Mouse (Mus musculus) spleen, adult 2 months (tissue): ENCODE measurements at regions not wholly inside any gene's neighbourhood (a gene's known extent, or its start where the extent isn't known, plus 50 kb on each side); places are given as distances from the start of the nearest gene placed in this dataset.

Experiments
- CTCF ChIP-seq: fragments of 200-500 bp; IDR thresholded peaks from 2 replicates; pipeline ENCODE4 v1.5.1; 2011; ENCODE audit warnings: mild to moderate bottlenecking, inconsistent platforms; ENCODE audit not compliant: insufficient read depth, insufficient read length, insufficient replicate concordance; ENCODE audit errors: extremely low read depth
- POLR2A ChIP-seq: fragments of 200-500 bp; IDR thresholded peaks from 2 replicates; pipeline ENCODE4 v1.6.1; 2011; ENCODE audit warnings: low read depth, low read length, inconsistent platforms

DNA sequence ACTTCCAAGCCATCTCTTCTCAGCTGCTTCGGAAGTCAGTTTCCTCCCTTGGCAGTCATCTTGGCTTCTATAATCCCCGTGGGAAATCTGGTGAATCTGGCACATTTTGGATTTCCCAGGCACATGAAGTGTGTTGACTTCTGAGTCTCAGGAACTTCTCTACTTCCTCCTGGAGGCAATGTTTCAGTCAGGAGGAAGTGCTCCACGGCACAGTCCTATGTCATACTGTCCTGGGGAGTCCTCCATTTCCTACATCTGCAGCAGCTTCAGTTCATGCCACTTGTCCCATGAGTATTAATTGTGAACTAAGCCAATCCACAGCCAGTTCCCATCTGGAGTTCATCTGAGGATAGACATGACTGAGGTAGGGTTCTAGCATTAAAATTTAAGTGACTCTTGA is 78.3 kb upstream of the Pax1 start:
- TF ChIP-seq CTCF: no peak
- TF ChIP-seq POLR2A: no peak
